Mouse (Mus musculus): ENCODE data around the gene Fancf. TPM values are rescaled to one million over a fixed set of nuclear protein-coding genes. Genes with fewer than 3 reads are reported as not detected.
A peak's percentile ranks its signal among the peaks of the same experiment; 100 is the strongest.

The Fancf gene
- polyA plus RNA-seq, 1 experiment, result 0.70 TPM

DNA sequence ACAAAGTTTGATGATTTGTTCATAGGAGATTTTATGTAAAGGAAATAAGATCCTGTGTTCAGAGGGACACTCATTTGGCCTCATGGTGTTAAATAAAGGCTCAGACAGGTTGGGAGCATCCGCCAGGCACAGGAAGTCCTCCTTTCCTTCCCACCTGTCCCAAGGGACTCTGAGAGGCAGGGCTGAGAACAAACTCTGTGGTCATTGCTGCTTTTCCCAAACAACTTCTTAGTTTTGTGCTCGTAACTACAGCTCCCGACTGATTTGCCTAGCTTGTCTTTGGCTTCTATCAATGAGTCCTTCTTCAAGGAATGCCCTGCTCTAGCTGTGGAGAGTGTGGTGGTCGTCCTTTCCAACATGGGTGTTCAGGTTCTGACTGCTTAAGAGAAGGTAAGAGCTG lies 18.1 kb upstream of the Fancf start:
- no peak for TF ChIP-seq GATA1 (IDR thresholded peaks at IDR 0.05; ENCODE audit: low read length)
- no peak for TF ChIP-seq TAL1 (IDR thresholded peaks at IDR 0.05; ENCODE audit: low read length)
- Histone ChIP-seq H3K4me1 (ENCODE audit: control insufficient read depth) (peaks cover 5% of the 10 kb centered on the region), H3K27me3 (ENCODE audit: control insufficient read depth) (peaks cover 10% of the 10 kb centered on the region), H3K4me3 (replicated peaks) (no peak overlapping the region), H3K9me3 (ENCODE audit: control insufficient read depth, low read length) (no peaks in the 10 kb centered on the region), H3K36me3 (ENCODE audit: control insufficient read depth) (no peaks in the 10 kb centered on the region)

DNA sequence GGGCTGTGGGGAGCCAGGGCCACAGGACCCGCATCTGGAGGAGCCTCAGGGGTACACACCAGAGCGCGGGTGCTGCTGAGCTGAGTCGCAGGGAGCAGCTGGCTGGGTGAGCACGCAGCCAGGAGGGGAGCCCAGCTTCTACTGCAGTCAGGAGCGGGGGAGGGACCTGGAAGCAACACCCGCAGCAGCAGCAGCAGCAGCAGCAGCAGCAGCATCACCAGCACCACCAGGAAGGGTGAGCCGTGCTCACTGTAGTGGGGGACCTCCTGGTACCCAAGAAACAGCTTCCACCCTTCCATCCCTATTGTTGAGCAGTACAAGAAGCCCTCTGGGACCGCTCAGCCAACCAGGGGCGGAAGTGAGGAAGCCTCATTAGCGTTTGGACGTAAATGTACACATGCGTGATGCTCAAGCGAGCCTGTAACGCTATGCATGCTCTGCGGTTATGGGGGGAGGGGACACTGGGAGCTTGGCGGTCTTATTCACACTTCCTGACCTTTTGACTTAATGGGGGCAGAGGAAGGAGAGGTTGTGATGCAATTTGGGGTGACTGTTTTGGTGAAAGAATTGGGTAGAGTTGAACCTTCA lies 17.2 kb upstream of the Fancf start:
- no peaks in the 10 kb centered on the region for H3K9me3 ChIP-seq (ENCODE audit: control insufficient read depth, low read length)
- no peaks in the 10 kb centered on the region for H3K36me3 ChIP-seq (ENCODE audit: control insufficient read depth)
- H3K27me3 ChIP-seq (ENCODE audit: control insufficient read depth), result peaks cover 10% of the 10 kb centered on the region
- TF ChIP-seq TAL1 (IDR thresholded peaks at IDR 0.05; ENCODE audit: low read length), result no peak
- peak overlapping the region; percentile 22 for H3K4me3 ChIP-seq (replicated peaks)
- H3K4me1 ChIP-seq (ENCODE audit: control insufficient read depth), result peaks cover 5% of the 10 kb centered on the region

DNA sequence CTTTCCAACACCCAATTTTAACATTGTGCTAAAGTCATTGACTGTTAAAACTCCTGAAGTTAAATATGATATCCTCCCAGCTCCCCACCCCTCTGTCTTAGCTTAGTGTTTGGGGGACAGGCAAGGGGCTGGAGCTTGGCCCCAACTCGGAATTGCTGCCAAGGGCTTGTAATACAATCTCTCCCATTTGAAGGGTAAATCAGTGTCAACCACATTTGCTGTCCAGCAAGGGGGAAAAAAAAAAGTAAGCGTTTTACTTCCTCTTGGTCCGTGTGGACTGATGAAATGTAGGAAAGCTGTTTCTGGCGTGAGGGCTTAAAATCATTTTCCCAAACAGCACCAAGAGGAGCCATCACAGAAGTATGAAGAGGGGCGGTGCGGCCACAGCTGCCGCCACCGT lies 16.7 kb upstream of the Fancf start:
- H3K36me3 ChIP-seq (ENCODE audit: control insufficient read depth), result no peaks in the 10 kb centered on the region
- H3K4me3 ChIP-seq (replicated peaks), result no peak overlapping the region
- H3K27me3 ChIP-seq (ENCODE audit: control insufficient read depth), result peaks cover 10% of the 10 kb centered on the region
- no peaks in the 10 kb centered on the region for H3K9me3 ChIP-seq (ENCODE audit: control insufficient read depth, low read length)
- TF ChIP-seq TAL1 (IDR thresholded peaks at IDR 0.05; ENCODE audit: low read length) (no peak), GATA1 (IDR thresholded peaks at IDR 0.05; ENCODE audit: low read length) (no peak)
- H3K4me1 ChIP-seq (ENCODE audit: control insufficient read depth), result peaks cover 5% of the 10 kb centered on the region

DNA sequence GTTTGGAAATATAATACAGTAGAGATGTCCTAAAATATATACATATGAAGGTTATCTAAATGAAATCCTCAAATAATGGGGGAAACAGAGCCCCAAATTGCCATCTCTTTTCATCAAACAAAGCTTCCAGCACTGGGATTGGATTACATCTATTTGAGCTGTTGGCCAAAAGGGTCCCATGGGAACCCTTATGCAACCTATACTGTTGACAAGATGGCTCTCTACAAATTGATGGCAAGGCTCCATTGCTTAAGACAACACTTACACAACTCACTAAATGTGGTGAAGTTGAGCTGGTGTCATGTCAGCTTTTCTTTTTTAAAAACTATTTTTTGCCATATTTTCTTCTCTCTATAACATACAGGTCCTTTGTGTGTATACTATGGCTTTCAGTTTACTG lies 14.2 kb upstream of the Fancf start:
- Histone ChIP-seq H3K4me1 (ENCODE audit: control insufficient read depth) (peaks cover 5% of the 10 kb centered on the region), H3K27me3 (ENCODE audit: control insufficient read depth) (peaks cover 10% of the 10 kb centered on the region), H3K9me3 (ENCODE audit: control insufficient read depth, low read length) (no peaks in the 10 kb centered on the region), H3K36me3 (ENCODE audit: control insufficient read depth) (peaks cover 6% of the 10 kb centered on the region), H3K4me3 (replicated peaks) (no peak overlapping the region)
- TF ChIP-seq TAL1 (IDR thresholded peaks at IDR 0.05; ENCODE audit: low read length) (no peak), GATA1 (IDR thresholded peaks at IDR 0.05; ENCODE audit: low read length) (no peak)

DNA sequence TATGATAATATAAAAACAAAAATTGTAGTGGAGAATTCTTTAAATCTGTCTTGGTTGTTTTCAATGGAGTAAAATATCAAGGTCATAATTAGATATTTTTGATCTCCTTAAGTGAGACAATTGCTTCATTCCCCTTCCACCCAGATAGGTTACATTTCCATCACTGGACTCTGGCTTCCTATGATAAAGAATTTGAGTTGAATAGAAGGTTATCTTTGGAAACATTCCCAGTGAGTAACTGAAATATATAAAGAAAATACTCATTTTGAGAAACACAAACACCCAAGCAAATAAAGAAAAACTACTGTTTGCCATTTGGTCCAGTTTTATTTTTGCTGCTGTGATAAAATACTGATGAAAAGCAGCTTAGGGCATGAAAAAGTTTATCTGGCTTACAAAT lies 10.5 kb upstream of the Fancf start:
- Histone ChIP-seq H3K27me3 (ENCODE audit: control insufficient read depth) (no peaks in the 10 kb centered on the region), H3K36me3 (ENCODE audit: control insufficient read depth) (peaks cover 29% of the 10 kb centered on the region), H3K4me3 (replicated peaks) (no peak overlapping the region), H3K9me3 (ENCODE audit: control insufficient read depth, low read length) (no peaks in the 10 kb centered on the region), H3K4me1 (ENCODE audit: control insufficient read depth) (no peaks in the 10 kb centered on the region)
- no peak for TF ChIP-seq TAL1 (IDR thresholded peaks at IDR 0.05; ENCODE audit: low read length)
- TF ChIP-seq GATA1 (IDR thresholded peaks at IDR 0.05; ENCODE audit: low read length), result no peak

DNA sequence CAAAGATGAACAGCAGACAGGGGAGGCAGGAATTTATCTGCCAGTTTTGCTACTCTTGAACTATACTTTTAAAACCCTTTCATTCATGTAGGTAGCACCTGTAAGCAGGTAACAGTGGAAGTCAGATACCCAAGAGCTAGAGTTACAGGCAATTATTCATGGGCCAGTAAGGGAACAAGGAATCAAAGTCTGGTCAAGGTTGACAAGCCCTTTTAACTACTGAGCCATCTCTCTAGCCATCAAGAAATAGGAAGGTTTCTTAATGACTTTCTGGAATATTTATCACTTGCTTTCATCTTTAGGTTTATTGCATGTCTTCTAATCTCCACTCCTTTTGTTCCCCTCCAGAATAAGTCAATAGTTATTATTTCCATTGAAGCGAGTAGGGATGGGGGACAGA lies 10.0 kb upstream of the Fancf start:
- Histone ChIP-seq H3K27me3 (ENCODE audit: control insufficient read depth) (no peaks in the 10 kb centered on the region), H3K4me3 (replicated peaks) (no peak overlapping the region), H3K4me1 (ENCODE audit: control insufficient read depth) (no peaks in the 10 kb centered on the region), H3K36me3 (ENCODE audit: control insufficient read depth) (peaks cover 32% of the 10 kb centered on the region), H3K9me3 (ENCODE audit: control insufficient read depth, low read length) (no peaks in the 10 kb centered on the region)
- TF ChIP-seq TAL1 (IDR thresholded peaks at IDR 0.05; ENCODE audit: low read length) (no peak), GATA1 (IDR thresholded peaks at IDR 0.05; ENCODE audit: low read length) (no peak)

DNA sequence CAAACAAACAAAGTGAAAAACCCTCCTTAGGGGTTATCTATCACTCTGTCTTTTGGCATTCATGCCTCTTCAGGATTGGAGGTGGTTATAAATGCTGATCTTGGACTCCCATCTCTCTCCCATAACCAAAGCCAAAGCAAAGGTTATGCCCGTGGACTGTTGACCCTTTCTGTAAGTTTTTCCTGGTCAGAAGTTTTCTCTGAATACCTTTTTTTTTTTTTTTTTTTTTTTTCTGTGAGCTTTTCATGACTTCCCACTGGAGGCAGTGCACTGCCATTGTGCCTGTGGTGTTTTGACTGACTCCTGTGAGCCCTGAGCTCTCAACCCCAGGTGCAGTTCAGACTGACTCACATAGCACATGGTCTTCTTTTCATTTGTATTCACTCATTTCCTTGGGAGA lies 5.9 kb upstream of the Fancf start:
- H3K36me3 ChIP-seq (ENCODE audit: control insufficient read depth), result peaks cover 53% of the 10 kb centered on the region
- no peaks in the 10 kb centered on the region for H3K27me3 ChIP-seq (ENCODE audit: control insufficient read depth)
- H3K4me3 ChIP-seq (replicated peaks), result no peak overlapping the region
- H3K9me3 ChIP-seq (ENCODE audit: control insufficient read depth, low read length), result no peaks in the 10 kb centered on the region
- TF ChIP-seq GATA1 (IDR thresholded peaks at IDR 0.05; ENCODE audit: low read length) (no peak), TAL1 (IDR thresholded peaks at IDR 0.05; ENCODE audit: low read length) (no peak)
- peaks cover 13% of the 10 kb centered on the region for H3K4me1 ChIP-seq (ENCODE audit: control insufficient read depth)

DNA sequence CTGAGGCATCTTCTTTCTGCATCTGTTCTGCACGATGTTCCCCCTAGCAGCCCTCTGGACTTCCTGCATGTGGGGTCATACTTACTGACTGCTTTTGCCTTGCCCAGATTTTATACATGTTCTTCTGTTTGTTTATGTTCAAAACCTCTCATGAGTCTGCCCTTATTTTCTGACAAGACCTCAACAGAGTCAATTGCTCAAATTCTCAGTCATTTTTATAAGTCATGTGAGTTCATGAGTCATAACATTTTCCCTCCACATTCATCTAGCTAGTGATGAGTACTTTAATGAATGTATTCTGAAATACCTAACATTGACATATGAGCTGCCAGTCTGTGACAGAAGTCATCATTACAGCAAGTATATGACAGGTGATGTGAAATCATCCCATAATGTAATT lies 3.3 kb upstream of the Fancf start:
- no peaks in the 10 kb centered on the region for H3K27me3 ChIP-seq (ENCODE audit: control insufficient read depth)
- no peak for TF ChIP-seq TAL1 (IDR thresholded peaks at IDR 0.05; ENCODE audit: low read length)
- no peak for TF ChIP-seq GATA1 (IDR thresholded peaks at IDR 0.05; ENCODE audit: low read length)
- H3K4me1 ChIP-seq (ENCODE audit: control insufficient read depth), result peaks cover 29% of the 10 kb centered on the region
- peaks cover 3% of the 10 kb centered on the region; the same call in 1 of the 2 replicates for H3K9me3 ChIP-seq (ENCODE audit: control insufficient read depth, low read length)
- H3K4me3 ChIP-seq (replicated peaks), result no peak overlapping the region
- H3K36me3 ChIP-seq (ENCODE audit: control insufficient read depth), result peaks cover 50% of the 10 kb centered on the region

DNA sequence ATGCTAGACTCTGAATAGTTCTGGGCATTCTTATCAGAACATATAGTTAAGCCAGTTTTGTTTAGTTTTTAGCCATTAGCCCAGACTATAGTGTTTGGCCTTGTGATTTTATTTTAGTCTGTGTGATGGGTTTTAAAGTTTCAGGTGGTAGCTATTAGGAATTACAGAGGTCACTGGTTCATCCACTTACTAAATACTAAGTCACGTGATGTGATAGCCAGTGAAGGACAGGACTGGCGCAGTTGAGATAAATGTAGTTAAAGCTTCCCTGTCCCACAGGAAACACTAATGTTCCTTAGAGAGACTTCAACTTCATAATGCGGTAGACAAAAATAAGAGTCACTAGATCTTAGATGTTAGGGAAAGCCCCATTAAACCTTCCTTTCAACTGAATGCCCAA lies 775 bp upstream of the Fancf start:
- peaks cover 42% of the 10 kb centered on the region for H3K4me1 ChIP-seq (ENCODE audit: control insufficient read depth)
- no peak for TF ChIP-seq TAL1 (IDR thresholded peaks at IDR 0.05; ENCODE audit: low read length)
- TF ChIP-seq GATA1 (IDR thresholded peaks at IDR 0.05; ENCODE audit: low read length), result no peak
- peak overlapping the region; percentile 88 for H3K4me3 ChIP-seq (replicated peaks)
- no peaks in the 10 kb centered on the region for H3K27me3 ChIP-seq (ENCODE audit: control insufficient read depth)
- H3K9me3 ChIP-seq (ENCODE audit: control insufficient read depth, low read length), result peaks cover 3% of the 10 kb centered on the region; the same call in 1 of the 2 replicates
- H3K36me3 ChIP-seq (ENCODE audit: control insufficient read depth), result peaks cover 53% of the 10 kb centered on the region
